In genomic region chr15:62181454-62181910, GRCm38 (mm10) we compare ENCODE assay signal across 12 mouse cellular contexts.
DNase-seq lines count a peak whose midpoint lies in the region; ATAC-seq and TF ChIP-seq lines count a peak whose summit lies in the region.
"Had no signal": no experiment of that assay in that cellular context is flagged by ENCODE, and none has a peak within 500 bp of the region (broad histone marks: within the 10 kb centered on the region; RNA-seq: fewer than 3 reads in every experiment).

No protein-coding gene starts in this region.

- TF ChIP-seq CTCF in kidney, adult 2 months (conservative IDR thresholded peaks at IDR 0.05; ENCODE audit: insufficient read depth, insufficient read length, low read depth, low read length) = no peak

- no peak overlapping the region for H3K4me2 ChIP-seq in heart, embryonic 12.5 days
- no peak overlapping the region for H3K4me2 ChIP-seq in hindbrain, embryonic 16.5 days (ENCODE audit: low read length)

- no peak for TF ChIP-seq POLR2A in kidney, adult 2 months (IDR thresholded peaks at IDR 0.05; ENCODE audit: low read depth, low read length)

- DNase-seq in heart, postnatal 14 days = no peak
- DNase-seq in T-cell, adult 2 months (ENCODE audit: low spot score) = peak; percentile 38
- peak; percentile 43 to 48 for DNase-seq in thymus, postnatal 10 days (ENCODE audit: low spot score in 2 of 2)
- DNase-seq in kidney, adult 8-10 months = no peak
- DNase-seq in kidney, adult 2 months = no peak
- DNase-seq: adrenal gland, adult 8-10 months; cerebellum, adult 11-12 months had no signal

- intact Hi-C loops in heart, postnatal 14 days (cut with DNase I) = no loop called here

- no peaks in the 10 kb centered on the region for H3K36me3 ChIP-seq in heart, embryonic 12.5 days
- H3K36me3 ChIP-seq in hindbrain, embryonic 16.5 days (ENCODE audit: control insufficient read depth, insufficient read depth, low read length) = no peaks in the 10 kb centered on the region
- H3K36me3 ChIP-seq in kidney, adult 2 months (ENCODE audit: control insufficient read depth, insufficient read depth, low read length) = no peaks in the 10 kb centered on the region

- peaks cover 10% of the 10 kb centered on the region for H3K4me1 ChIP-seq in heart, embryonic 12.5 days (replicated peaks)
- H3K4me1 ChIP-seq in hindbrain, embryonic 16.5 days (ENCODE audit: control insufficient read depth, insufficient read depth, low read depth, low read length) = no peaks in the 10 kb centered on the region
- H3K4me1 ChIP-seq in kidney, adult 2 months (ENCODE audit: control insufficient read depth, insufficient read depth, low read length) = no peaks in the 10 kb centered on the region

- no peaks in the 10 kb centered on the region for H3K27me3 ChIP-seq in heart, embryonic 12.5 days (replicated peaks)
- H3K27me3 ChIP-seq in hindbrain, embryonic 16.5 days (replicated peaks; ENCODE audit: control insufficient read depth, insufficient read depth, low read length) = no peaks in the 10 kb centered on the region
- H3K27me3 ChIP-seq in kidney, adult 2 months (replicated peaks; ENCODE audit: control insufficient read depth, insufficient read depth, low read length) = no peaks in the 10 kb centered on the region

- H3K27ac ChIP-seq in heart, embryonic 12.5 days (ENCODE audit: poor library complexity, severe bottlenecking) = no peak overlapping the region
- H3K27ac ChIP-seq in hindbrain, embryonic 16.5 days (ENCODE audit: low read depth, low read length) = no peak overlapping the region
- no peak overlapping the region for H3K27ac ChIP-seq in kidney, adult 2 months (ENCODE audit: insufficient read depth, low read depth, low read length)
- H3K27ac ChIP-seq: hindbrain, postnatal 0 days; left cerebral cortex, adult 2 months had no signal

- 63% methylated on average over 2 of the region's 2 CpGs for WGBS in heart, embryonic 12.5 days
- whole genome bisulfite sequencing in hindbrain, embryonic 16.5 days = 71% methylated on average over 2 of the region's 2 CpGs
- WGBS in kidney, adult 2 months = 73% methylated on average over 2 of the region's 2 CpGs

- H3K9me3 ChIP-seq in heart, embryonic 12.5 days (replicated peaks) = no peaks in the 10 kb centered on the region
- H3K9me3 ChIP-seq in hindbrain, embryonic 16.5 days (ENCODE audit: control insufficient read depth, low read length) = no peaks in the 10 kb centered on the region

- ATAC-seq in heart, embryonic 12.5 days (ENCODE audit: insufficient number of reproducible peaks, low FRiP score) = peak; percentile 11; the same call in 1 of the 2 replicates
- peak; percentile 74 for ATAC-seq in megakaryocyte progenitor cell, adult 5-6 weeks (replicated peaks; ENCODE audit: poor library complexity)
- ATAC-seq in hindbrain, embryonic 16.5 days = no peak
- ATAC-seq: hindbrain, postnatal 0 days had no signal

- no peak overlapping the region for H3K4me3 ChIP-seq in heart, embryonic 12.5 days
- H3K4me3 ChIP-seq in hindbrain, embryonic 16.5 days (ENCODE audit: low read length) = no peak overlapping the region
- H3K4me3 ChIP-seq in kidney, adult 2 months (ENCODE audit: insufficient read depth, low read depth, low read length) = no peak overlapping the region
- H3K4me3 ChIP-seq: left cerebral cortex, adult 2 months had no signal

- H3K9ac ChIP-seq in heart, embryonic 12.5 days = no peak overlapping the region
- H3K9ac ChIP-seq in hindbrain, embryonic 16.5 days (ENCODE audit: low read depth, low read length) = no peak overlapping the region

Comparison
In these comparisons a context has a peak if more than half of its experiments do, and no peak if none do; other contexts are left out.
1. DNase-seq: peak in T-cell, adult 2 months (single experiment) and thymus, postnatal 10 days (2 of 2); none in heart, postnatal 14 days (0 of 2), kidney, adult 8-10 months (0 of 2) and kidney, adult 2 months (single experiment).